Mouse (Mus musculus): ENCODE results near the gene Rgcc.

The Rgcc gene

DNA sequence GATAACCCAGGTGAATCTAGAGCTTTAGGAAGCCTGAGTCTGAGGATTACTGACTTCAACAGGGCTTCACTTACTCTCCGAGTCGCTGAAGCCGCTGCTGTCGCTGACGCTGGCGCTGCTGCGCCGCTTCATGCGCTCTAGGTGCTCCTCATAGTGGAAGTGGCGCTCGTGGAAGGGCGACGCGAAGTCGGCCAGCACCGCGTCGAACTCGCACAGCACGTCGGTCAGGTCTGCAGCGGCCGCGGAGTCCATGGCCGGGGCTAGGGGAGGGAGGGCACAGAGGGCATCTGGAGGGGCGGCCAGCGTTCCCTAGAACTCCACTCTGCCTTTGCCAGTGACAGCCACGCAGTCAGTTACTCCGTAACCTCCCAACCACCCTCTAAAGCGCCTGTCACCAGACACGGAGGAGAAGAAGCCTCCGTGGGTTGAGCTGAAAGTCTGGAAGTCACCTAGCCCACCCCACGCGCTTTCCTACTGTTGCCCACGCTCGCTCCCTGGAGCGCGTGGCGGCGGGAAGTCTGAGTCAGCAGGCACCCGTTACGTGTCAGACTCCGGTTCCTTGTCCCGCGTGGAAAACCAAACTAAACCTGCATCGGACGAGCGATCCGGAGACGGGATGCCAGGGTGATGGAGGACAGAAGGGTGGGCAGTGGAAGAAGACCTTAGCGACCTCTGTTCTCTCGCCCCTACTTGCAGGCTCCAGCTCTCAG lies 649 bp downstream of the Rgcc start:
- DNase-seq (ENCODE audit: low spot score): no peak

- peak; percentile 83 for DNase-seq (ENCODE audit: low spot score)
Observed at GRCm38 (mm10) chr14:79299796-79300195, 1.6 kb downstream of the Rgcc start.

GRCm38 (mm10) chr14:79299230-79299629 lies 2.2 kb downstream of the Rgcc start:
- DNase-seq (ENCODE audit: low spot score): peak; percentile 74

DNA sequence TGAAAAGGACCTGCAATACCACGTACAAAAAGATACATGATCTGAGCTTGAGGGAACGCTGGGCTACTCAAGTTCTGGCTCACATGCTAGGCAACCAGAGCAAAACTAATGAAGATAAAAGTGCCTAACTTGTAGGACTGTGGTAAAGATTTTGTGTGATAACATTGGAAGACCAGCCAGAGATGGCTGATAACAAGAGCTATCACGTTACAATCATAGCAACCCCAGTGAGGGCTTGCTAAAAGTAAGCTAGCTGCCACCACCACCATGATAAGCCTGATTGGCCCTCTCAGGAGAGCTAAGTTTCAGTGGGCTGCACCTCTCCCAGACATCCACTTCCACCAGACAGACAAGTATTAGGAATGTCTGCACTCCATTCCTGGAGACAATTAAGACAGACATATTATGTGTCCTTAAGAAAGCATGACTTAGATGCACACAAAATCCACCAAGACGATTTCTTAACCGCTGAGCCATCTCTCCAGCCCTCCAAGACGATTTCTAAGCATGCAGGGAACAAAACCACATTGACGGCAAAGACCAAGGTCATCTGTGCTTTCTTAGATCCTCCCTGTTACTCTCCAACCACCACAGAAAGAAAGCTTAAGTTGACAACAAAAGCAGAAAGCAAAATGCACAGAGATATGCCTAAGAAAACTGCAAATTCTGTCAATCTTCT lies 3.0 kb downstream of the Rgcc start:
- no peak for DNase-seq (ENCODE audit: low spot score)

GRCm38 (mm10) chr14:79296836-79297235 lies 4.6 kb downstream of the Rgcc start:
- no peak for DNase-seq (ENCODE audit: low spot score)

DNA sequence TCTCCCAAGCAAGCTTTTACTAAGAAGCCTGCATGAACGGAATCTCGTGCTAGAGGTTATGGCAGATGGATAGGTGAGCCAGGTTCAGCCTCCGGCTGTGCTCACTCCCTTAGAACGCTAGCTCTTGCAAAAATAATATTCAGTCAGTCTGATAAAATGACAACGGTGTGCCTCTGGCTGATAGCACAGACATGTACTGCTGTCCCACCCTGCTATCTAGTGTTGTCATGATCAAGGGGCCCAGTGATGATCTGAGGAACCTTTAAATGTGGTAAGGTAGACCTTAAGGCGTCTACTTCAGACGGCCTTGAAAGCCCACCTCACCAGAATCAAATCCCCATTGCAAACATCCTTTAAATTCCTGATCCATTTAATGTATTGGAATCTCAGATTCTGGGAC lies 5.2 kb downstream of the Rgcc start:
- no peak for DNase-seq (ENCODE audit: low spot score)

DNA sequence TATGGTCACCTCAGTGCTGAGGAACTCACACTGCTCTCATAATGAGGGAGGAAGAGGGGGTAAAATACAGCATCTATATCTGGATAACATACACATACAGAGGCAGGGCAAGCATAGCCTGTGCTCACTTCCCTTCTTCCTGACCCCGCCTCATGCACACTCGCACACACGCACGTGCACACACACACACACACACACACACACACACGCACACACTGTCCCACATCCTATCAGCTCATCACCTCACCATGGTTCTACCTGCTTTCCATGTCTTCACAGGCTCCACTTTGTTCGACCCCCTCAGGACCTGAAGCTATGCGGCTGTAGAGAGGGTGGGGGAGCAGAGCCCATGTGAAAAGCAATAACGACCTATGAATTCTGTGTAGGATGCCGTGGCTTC lies 5.9 kb downstream of the Rgcc start:
- no peak for DNase-seq (ENCODE audit: low spot score)

DNA sequence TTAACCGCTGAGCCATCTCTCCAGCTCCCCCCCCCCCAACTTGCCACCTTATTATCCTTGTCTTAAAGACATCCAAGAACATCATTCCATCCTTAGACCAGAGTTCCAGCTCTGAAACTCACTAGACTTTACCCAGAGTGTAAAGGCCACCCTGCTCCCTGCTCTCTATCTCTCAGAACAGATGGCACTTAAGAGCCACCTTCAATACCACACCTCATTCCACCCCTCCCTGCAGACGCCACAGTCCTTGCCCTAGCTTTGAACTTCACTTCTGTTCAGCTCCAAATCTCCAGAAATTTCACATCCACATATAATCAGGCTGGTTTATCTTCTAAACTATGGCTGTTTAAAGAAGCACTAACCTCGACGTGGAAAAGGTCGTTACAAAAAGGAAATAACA lies 6.5 kb downstream of the Rgcc start:
- no peak for DNase-seq (ENCODE audit: low spot score)

- DNase-seq (ENCODE audit: low spot score): no peak
Observed at GRCm38 (mm10) chr14:79294051-79294814, 7.2 kb downstream of the Rgcc start.

- no peak for DNase-seq (ENCODE audit: low spot score)
Observed at GRCm38 (mm10) chr14:79293119-79293780, 8.2 kb downstream of the Rgcc start.

DNA sequence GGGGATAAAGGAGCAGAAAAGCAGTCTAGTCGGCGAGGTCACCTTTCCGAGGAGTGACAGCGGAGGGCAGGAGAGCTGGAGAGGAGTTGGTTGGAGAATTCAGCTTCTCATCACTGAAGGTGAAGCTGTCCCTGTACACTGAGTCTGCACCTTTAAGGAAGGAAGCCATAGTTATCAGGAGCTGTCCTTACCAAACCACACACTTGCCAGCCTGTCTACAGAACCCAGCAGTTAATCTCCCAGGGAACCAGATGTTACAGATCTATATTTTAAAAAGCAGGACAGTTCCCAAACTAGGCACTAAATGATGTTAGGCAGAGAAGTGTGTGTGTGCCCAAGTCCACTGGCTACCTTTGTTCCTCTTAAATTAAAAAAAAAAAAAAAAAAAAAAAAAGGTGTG lies 9.8 kb downstream of the Rgcc start:
- DNase-seq (ENCODE audit: low spot score): peak; percentile 32

- peak; percentile 76 for DNase-seq (ENCODE audit: low spot score)
Observed at GRCm38 (mm10) chr14:79290683-79291425, 10.6 kb downstream of the Rgcc start.

DNA sequence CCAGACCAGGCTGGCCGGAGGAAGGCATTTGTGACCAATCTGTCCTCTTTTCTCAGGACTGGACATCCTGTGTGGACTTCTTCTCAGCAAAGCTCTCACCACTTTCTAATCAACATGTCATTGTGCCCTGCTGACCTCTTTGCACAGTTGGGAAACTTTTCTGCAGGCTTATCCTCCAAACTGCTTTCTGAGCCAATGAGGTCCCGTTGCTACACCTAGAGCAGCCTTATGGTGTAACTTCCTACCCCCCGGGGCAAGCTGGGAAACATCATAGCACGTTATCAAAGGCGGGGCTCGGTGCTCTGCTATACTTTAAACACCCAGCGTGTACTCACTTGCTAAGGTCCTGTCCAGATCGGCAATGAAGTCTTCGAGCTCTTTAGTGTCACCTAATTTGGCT lies 11.5 kb downstream of the Rgcc start:
- peak; percentile 91 for DNase-seq (ENCODE audit: low spot score)

DNA sequence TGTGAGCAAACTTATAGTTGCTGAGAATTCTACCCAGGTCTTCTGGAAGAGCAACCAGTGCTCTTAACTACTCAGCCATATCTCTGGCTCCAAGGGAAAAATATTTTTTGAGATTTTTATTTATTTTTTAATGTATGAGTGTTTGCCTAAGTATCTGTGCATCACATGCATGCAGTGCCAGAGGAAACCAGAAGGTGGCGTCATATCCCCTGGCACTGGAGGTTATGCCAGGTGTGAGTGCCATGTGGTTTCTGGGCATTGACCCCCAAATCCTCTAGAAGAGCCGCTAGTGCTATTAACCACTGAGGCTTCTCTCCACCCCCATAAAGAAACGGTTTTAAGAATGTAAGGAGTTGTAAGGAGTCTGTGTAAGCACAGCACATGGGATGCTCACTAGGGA lies 13.2 kb downstream of the Rgcc start:
- DNase-seq (ENCODE audit: low spot score): no peak

DNA sequence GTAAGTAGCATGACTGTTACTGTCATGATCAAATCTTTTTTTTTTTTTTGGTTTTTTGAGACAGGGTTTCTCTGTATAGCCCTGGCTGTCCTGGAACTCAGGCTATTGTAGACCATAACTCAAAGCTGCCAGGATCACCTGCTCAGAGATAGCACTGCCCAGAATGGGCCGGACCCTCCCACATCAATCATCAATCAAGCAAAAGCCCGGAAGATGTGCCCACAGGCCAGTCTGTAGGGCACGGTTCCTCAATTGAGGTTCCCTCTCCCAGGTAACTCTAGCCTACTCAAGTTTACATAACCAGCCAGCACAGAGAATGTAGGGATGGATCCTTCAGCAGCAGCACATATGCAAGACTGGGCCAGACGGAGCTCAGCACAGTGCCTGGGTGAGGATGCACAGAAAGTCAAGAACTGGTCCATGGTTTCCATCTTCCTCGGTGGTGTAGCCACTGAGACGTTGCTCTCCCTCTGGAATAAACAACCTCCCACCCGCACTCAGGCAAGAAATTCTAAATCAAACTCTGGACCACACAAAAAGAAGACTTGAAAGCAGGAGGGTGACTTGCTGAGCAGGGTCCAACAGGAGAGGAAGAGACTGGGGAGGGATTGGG lies 14.1 kb downstream of the Rgcc start:
- DNase-seq (ENCODE audit: low spot score): no peak

GRCm38 (mm10) chr14:79285549-79285948 lies 15.9 kb downstream of the Rgcc start:
- no peak for DNase-seq (ENCODE audit: low spot score)

GRCm38 (mm10) chr14:79284616-79285015 lies 16.8 kb downstream of the Rgcc start:
- DNase-seq (ENCODE audit: low spot score): no peak

DNA sequence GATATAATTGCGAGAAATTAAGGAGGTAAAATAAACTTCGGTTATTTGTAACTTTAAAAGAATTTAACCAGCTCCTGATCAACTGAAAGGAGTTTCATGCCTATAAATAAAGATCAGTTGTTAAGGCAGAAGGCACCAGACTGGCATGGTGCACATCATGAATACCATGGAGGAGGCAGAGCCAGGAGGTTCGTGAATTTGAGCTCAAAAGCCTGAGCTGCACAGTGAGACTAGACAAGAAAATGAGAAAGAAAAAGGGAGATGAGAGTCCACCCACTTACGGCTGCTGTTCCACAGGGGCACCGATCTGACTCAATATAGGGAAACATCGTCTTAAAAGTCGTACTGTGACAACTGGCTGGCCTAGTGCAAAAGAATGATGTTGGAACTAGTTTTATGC lies 17.5 kb downstream of the Rgcc start:
- no peak for DNase-seq (ENCODE audit: low spot score)

DNA sequence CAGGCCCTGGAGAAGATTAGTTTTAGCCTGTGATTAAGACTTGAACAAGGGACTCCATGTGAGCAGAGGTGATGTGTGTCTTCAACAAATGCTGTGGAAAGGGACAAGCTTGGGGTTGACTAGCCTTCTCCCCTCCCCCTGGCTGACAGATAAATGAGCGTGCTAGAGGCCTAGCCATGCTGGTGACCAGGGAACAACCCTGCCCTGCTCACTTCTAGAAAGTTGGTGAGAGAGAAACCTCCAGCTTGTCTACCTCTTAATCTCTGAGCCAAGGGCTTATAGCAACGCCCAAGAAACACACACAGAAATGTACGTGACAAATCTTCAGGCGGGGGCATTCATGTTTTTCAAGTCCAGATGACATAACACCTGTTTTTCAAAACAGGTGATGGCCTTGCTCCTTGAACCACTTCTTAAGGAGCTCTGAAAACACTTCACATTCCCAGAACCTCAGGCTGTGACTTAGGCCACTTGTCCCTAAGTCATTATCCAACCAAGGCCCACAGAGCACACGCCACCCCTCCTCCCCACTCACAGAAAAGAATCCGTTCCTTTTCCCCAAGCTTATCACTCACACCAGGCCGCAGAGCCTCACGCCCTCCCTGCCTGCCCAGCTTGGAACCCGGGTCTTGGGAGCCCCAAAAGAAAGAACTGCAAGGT lies 19.4 kb downstream of the Rgcc start:
- no peak for DNase-seq (ENCODE audit: low spot score)

- no peak for DNase-seq (ENCODE audit: low spot score)
Observed at GRCm38 (mm10) chr14:79280456-79280855, 21.0 kb downstream of the Rgcc start.

- peak; percentile 57 for DNase-seq (ENCODE audit: low spot score)
Observed at GRCm38 (mm10) chr14:79279494-79279893, 22.0 kb downstream of the Rgcc start.
